Mouse (Mus musculus): ENCODE data around the gene Map4. TPM values are rescaled to one million over a fixed set of nuclear protein-coding genes. Genes with fewer than 3 reads are reported as not detected.

Map4 gene
- polyA plus RNA-seq, 1 experiment from 2014 or later = 79.9 TPM

DNA sequence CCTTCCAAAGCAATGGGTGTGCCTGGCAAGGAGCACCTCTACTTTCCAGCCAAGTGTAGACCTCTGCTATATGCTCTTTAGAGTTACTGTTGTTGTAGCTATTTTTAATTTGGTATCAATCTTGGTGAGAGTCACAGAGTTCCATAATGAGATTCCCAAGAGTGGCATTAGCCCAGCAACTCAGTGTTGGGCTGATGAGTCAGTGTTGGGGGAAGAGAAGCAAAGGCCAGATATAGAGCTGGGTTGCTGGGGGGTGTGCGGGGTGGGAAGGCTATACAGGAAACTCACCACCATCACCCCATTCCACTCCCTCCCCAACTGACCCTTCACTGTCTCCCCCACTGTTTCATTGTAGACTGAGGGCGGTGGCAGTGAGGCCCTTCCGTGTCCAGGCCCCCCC is 149.8 kb downstream of the Map4 start:
- WGBS = 80% methylated on average over 3 of the region's 3 CpGs

DNA sequence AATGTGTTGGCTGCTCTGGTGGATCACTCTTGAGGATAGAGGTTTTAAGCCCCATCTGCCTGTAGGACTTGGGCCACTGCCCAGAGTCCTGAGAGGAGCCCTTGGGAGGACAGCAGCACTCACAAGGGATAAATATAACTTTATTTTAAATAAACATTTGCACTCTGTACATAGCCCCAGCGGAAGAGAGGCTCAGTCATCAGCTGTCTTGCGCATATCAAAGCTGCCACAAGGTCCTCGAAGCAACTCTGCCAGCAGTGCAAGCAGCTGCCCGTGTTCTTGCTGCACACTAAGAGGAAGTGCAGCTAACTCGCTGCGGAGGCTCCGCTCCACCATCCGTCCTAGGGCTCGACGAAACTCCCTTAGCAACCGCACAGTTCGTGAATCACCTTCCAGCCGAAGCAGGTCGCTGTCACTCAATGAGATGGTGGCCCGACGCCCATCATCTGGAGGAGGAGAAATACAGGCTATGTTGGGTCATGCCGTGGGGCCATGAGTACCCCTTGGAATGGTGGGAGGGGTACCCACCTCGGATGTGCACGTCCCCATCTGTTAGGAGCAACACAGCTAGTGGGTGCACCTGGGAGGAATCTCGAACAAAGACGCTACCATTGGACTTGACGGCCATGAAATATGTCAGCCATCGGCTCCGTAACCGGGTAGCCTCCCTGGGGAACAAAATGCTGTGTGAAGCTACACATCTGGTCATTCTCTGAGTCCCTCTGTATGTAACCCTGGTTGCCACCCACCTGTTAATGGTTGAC is 153.1 kb downstream of the Map4 start:
- Histone ChIP-seq H3K9ac (ENCODE audit: low read length) (no peak overlapping the region), H3K27me3 (ENCODE audit: control insufficient read depth, insufficient read depth, low read length) (no peaks in the 10 kb centered on the region), H3K4me1 (ENCODE audit: control insufficient read depth in 2 of 2, insufficient read depth in 2 of 2, low read length in 2 of 2) (peaks cover 20 to 31% of the 10 kb centered on the region in 2 experiments), H3K27ac (replicated peaks in 1 of 2; ENCODE audit: control insufficient read depth in 1 of 2, insufficient read depth in 1 of 2, low read depth in 2 of 2, low read length in 2 of 2) (peak overlapping the region; percentile 29 to 62; a peak in 3 of 4 replicates), H3K9me3 (ENCODE audit: control insufficient read depth, low read length) (no peaks in the 10 kb centered on the region), H3K36me3 (ENCODE audit: control insufficient read depth, insufficient read depth, low read length) (peaks cover 100% of the 10 kb centered on the region), H3K4me3 (ENCODE audit: control insufficient read depth in 1 of 2, insufficient read depth in 1 of 2, low read depth in 1 of 2, low read length in 2 of 2) (no peak overlapping the region), H3K4me2 (ENCODE audit: low read length) (no peak overlapping the region)
- peak; percentile 29; the same call in 1 of the 2 replicates for ATAC-seq (ENCODE audit: insufficient number of reproducible peaks, insufficient read depth, low FRiP score, low read depth)
- 80% methylated on average over 25 of the region's 25 CpGs for WGBS

More for the DNA sequence above, 149.8 kb downstream of the Map4 start:
- Histone ChIP-seq H3K4me3 (ENCODE audit: control insufficient read depth in 1 of 2, insufficient read depth in 1 of 2, low read depth in 1 of 2, low read length in 2 of 2) (no peak overlapping the region), H3K4me1 (ENCODE audit: control insufficient read depth in 2 of 2, insufficient read depth in 2 of 2, low read length in 2 of 2) (peaks cover 20 to 31% of the 10 kb centered on the region in 2 experiments), H3K4me2 (ENCODE audit: low read length) (no peak overlapping the region), H3K27ac (replicated peaks in 1 of 2; ENCODE audit: control insufficient read depth in 1 of 2, insufficient read depth in 1 of 2, low read depth in 2 of 2, low read length in 2 of 2) (peak overlapping the region; percentile 8 to 58; a peak in 3 of 4 replicates), H3K9ac (ENCODE audit: low read length) (no peak overlapping the region), H3K9me3 (ENCODE audit: control insufficient read depth, low read length) (no peaks in the 10 kb centered on the region), H3K27me3 (ENCODE audit: control insufficient read depth, insufficient read depth, low read length) (no peaks in the 10 kb centered on the region), H3K36me3 (ENCODE audit: control insufficient read depth, insufficient read depth, low read length) (peaks cover 95% of the 10 kb centered on the region)
- peak; percentile 7; the same call in 1 of the 2 replicates for ATAC-seq (ENCODE audit: insufficient number of reproducible peaks, insufficient read depth, low FRiP score, low read depth)

DNA sequence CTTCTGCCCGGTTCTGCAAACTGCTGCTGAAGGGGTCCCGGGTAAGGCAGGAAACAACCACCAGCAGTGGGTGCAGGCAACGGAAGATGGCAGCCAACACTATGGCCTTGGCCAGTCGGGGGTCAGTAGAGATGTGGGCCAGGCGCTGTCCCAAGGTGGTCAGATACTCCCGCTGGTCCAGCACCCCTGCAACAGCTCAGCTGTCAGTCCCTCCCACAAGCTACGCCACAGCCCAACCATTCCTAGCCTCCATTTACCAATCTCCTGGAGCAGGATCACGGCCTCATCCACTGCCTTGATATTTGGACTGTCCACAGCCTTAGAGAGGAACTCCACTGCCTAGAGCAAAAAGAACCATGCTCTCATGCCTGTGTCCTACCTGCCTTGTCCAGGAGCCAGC is 154.4 kb downstream of the Map4 start:
- H3K9ac ChIP-seq (ENCODE audit: low read length) = no peak overlapping the region
- H3K4me1 ChIP-seq (ENCODE audit: control insufficient read depth in 2 of 2, insufficient read depth in 2 of 2, low read length in 2 of 2) = peaks cover 17 to 21% of the 10 kb centered on the region in 2 experiments
- no peak overlapping the region for H3K4me3 ChIP-seq (ENCODE audit: control insufficient read depth in 1 of 2, insufficient read depth in 1 of 2, low read depth in 1 of 2, low read length in 2 of 2)
- no peak overlapping the region for H3K27ac ChIP-seq (replicated peaks in 1 of 2; ENCODE audit: control insufficient read depth in 1 of 2, insufficient read depth in 1 of 2, low read depth in 2 of 2, low read length in 2 of 2)
- peaks cover 100% of the 10 kb centered on the region for H3K36me3 ChIP-seq (ENCODE audit: control insufficient read depth, insufficient read depth, low read length)
- no peak for ATAC-seq (ENCODE audit: insufficient number of reproducible peaks, insufficient read depth, low FRiP score, low read depth)
- no peak overlapping the region for H3K4me2 ChIP-seq (ENCODE audit: low read length)
- H3K27me3 ChIP-seq (ENCODE audit: control insufficient read depth, insufficient read depth, low read length) = no peaks in the 10 kb centered on the region
- WGBS = 90% methylated on average over 8 of the region's 8 CpGs
- H3K9me3 ChIP-seq (ENCODE audit: control insufficient read depth, low read length) = no peaks in the 10 kb centered on the region

DNA sequence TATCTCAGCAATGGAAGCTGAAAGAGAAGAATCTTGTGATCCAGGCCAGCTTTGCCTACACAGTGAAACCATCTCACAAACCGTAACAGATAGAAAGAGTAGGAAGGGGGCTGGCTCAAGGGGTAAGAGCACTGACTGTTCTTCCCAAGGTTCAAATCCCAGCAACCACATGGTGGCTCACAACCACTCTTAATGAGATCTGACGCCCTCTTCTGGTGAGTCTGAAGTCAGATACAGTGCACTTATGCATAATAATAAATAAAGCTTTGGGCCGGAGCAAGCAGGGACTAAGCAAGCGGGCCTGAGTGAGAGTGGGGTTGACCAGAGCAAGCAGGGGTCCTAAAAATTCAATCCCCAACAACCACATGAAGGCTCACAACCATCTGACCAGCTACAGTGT is 162.0 kb downstream of the Map4 start:
- Histone ChIP-seq H3K9me3 (ENCODE audit: control insufficient read depth, low read length) (no peaks in the 10 kb centered on the region), H3K27me3 (ENCODE audit: control insufficient read depth, insufficient read depth, low read length) (no peaks in the 10 kb centered on the region), H3K4me3 (ENCODE audit: control insufficient read depth in 1 of 2, insufficient read depth in 1 of 2, low read depth in 1 of 2, low read length in 2 of 2) (no peak overlapping the region), H3K4me2 (ENCODE audit: low read length) (no peak overlapping the region), H3K36me3 (ENCODE audit: control insufficient read depth, insufficient read depth, low read length) (peaks cover 97% of the 10 kb centered on the region), H3K27ac (replicated peaks in 1 of 2; ENCODE audit: control insufficient read depth in 1 of 2, insufficient read depth in 1 of 2, low read depth in 2 of 2, low read length in 2 of 2) (no peak overlapping the region), H3K9ac (ENCODE audit: low read length) (no peak overlapping the region), H3K4me1 (ENCODE audit: control insufficient read depth in 2 of 2, insufficient read depth in 2 of 2, low read length in 2 of 2) (no peaks in the 10 kb centered on the region)
- no peak for ATAC-seq (ENCODE audit: insufficient number of reproducible peaks, insufficient read depth, low FRiP score, low read depth)
- WGBS = 87% methylated on average over 4 of the region's 4 CpGs

GRCm38 (mm10) chr9:110094761-110095160 is 163.5 kb downstream of the Map4 start:
- ATAC-seq (ENCODE audit: insufficient number of reproducible peaks, insufficient read depth, low FRiP score, low read depth) = no peak
- peaks cover 97% of the 10 kb centered on the region for H3K36me3 ChIP-seq (ENCODE audit: control insufficient read depth, insufficient read depth, low read length)

GRCm38 (mm10) chr9:110097791-110098190 is 166.5 kb downstream of the Map4 start:
- H3K4me2 ChIP-seq (ENCODE audit: low read length) = no peak overlapping the region
- peaks cover 78% of the 10 kb centered on the region for H3K36me3 ChIP-seq (ENCODE audit: control insufficient read depth, insufficient read depth, low read length)
- no peak overlapping the region for H3K27ac ChIP-seq (replicated peaks in 1 of 2; ENCODE audit: control insufficient read depth in 1 of 2, insufficient read depth in 1 of 2, low read depth in 2 of 2, low read length in 2 of 2)
- no peak overlapping the region for H3K9ac ChIP-seq (ENCODE audit: low read length)
- no peak overlapping the region for H3K4me3 ChIP-seq (ENCODE audit: control insufficient read depth in 1 of 2, insufficient read depth in 1 of 2, low read depth in 1 of 2, low read length in 2 of 2)
- H3K9me3 ChIP-seq (ENCODE audit: control insufficient read depth, low read length) = no peaks in the 10 kb centered on the region
- WGBS = 93% methylated on average over 3 of the region's 3 CpGs
- no peak for ATAC-seq (ENCODE audit: insufficient number of reproducible peaks, insufficient read depth, low FRiP score, low read depth)
- peaks cover 0 to 9% of the 10 kb centered on the region in 2 experiments; a peak in 2 of 4 replicates for H3K4me1 ChIP-seq (ENCODE audit: control insufficient read depth in 2 of 2, insufficient read depth in 2 of 2, low read length in 2 of 2)
- no peaks in the 10 kb centered on the region for H3K27me3 ChIP-seq (ENCODE audit: control insufficient read depth, insufficient read depth, low read length)

More at GRCm38 (mm10) chr9:110094761-110095160, 163.5 kb downstream of the Map4 start:
- Histone ChIP-seq H3K27me3 (ENCODE audit: control insufficient read depth, insufficient read depth, low read length) (no peaks in the 10 kb centered on the region), H3K4me3 (ENCODE audit: control insufficient read depth in 1 of 2, insufficient read depth in 1 of 2, low read depth in 1 of 2, low read length in 2 of 2) (no peak overlapping the region), H3K27ac (replicated peaks in 1 of 2; ENCODE audit: control insufficient read depth in 1 of 2, insufficient read depth in 1 of 2, low read depth in 2 of 2, low read length in 2 of 2) (no peak overlapping the region), H3K4me1 (ENCODE audit: control insufficient read depth in 2 of 2, insufficient read depth in 2 of 2, low read length in 2 of 2) (no peaks in the 10 kb centered on the region), H3K9me3 (ENCODE audit: control insufficient read depth, low read length) (no peaks in the 10 kb centered on the region), H3K9ac (ENCODE audit: low read length) (no peak overlapping the region), H3K4me2 (ENCODE audit: low read length) (no peak overlapping the region)
- 92% methylated on average over 4 of the region's 4 CpGs for WGBS

DNA sequence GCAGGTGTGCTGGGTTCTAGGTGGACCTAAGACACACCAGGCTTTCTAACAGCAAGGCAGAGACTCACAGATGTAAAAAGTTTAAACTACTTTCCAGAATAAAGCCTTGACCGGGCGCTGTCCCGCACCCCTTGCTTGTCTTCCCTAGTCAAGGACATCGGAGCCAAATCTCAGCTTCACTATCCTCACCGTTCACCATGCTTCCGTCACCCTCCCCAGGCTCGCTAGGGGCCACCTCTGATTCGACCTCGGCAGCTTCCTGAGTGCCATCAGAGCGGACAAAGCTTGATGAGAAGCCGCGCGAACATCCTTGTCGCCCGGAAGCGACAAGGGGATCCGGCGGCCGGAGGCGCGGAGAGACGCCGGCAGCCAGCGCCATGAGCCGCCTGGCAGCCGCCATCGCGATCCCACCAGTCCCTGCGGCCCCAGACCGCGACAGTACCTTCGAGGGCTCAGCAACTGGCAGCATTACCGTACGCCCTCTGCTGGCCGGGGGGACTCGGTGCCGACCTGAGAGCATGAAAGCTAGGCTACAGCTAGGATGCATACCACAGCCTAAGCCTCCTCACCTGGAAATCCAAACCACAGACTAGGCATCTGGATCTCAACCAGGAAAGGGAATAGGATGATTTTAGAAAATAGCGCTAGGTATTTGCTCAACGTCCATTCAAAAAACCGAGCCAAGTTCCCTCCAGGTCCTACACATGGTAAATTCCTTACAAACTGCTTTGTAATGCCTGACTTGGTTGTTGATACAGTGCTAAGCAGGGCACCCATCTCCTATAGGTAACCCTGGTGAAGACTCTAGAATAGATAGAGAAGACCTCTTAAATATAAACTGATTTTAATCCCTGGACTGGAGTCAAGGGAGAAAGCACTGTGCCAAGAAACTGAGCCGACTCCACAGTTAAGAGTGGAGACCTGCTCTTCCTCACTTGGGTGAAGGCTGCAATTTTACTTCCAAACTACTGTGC is 169.7 kb downstream of the Map4 start:
- Histone ChIP-seq H3K4me2 (ENCODE audit: low read length) (peak overlapping the region; percentile 82), H3K9me3 (ENCODE audit: control insufficient read depth, low read length) (no peaks in the 10 kb centered on the region), H3K9ac (ENCODE audit: low read length) (peak overlapping the region; percentile 85), H3K4me3 (ENCODE audit: control insufficient read depth in 1 of 2, insufficient read depth in 1 of 2, low read depth in 1 of 2, low read length in 2 of 2) (peak overlapping the region; percentile 62 to 81), H3K36me3 (ENCODE audit: control insufficient read depth, insufficient read depth, low read length) (peaks cover 74% of the 10 kb centered on the region), H3K4me1 (ENCODE audit: control insufficient read depth in 2 of 2, insufficient read depth in 2 of 2, low read length in 2 of 2) (peaks cover 0 to 9% of the 10 kb centered on the region in 2 experiments; a peak in 2 of 4 replicates), H3K27me3 (ENCODE audit: control insufficient read depth, insufficient read depth, low read length) (no peaks in the 10 kb centered on the region), H3K27ac (replicated peaks in 1 of 2; ENCODE audit: control insufficient read depth in 1 of 2, insufficient read depth in 1 of 2, low read depth in 2 of 2, low read length in 2 of 2) (peak overlapping the region; percentile 1 to 29; a peak in 1 of 4 replicates)
- WGBS = 2% methylated on average over 41 of the region's 41 CpGs
- peak; percentile 85 for ATAC-seq (ENCODE audit: insufficient number of reproducible peaks, insufficient read depth, low FRiP score, low read depth)

Measured in heart, embryonic 14.5 days (tissue).